Mouse (Mus musculus) hematopoietic multipotent progenitor cell, adult 10-12 weeks (in vitro differentiated cells): Measurements from ENCODE around the gene Zfp354a. TPM values are rescaled to one million over a fixed set of nuclear protein-coding genes. Genes with fewer than 3 reads are reported as not detected.

Source experiments
- polyA plus RNA-seq: library from polyadenylated mRNA; stranded (reverse); fragments of >175 nt; gene quantifications from 2 replicates; pipeline ENCODE4 v1.2.3, GENCODE M21; 2012; ENCODE audit warnings: low replicate concordance

The Zfp354a gene
- 0.71 TPM in 1 of 2 replicates, not detected in the other for polyA plus RNA-seq

GRCm38 (mm10) chr11:51059151-51059571 lies at the start of gene Zfp354a:
Gene Zfp354a, plus strand, starts transcription at chr11:51059257.

GRCm38 (mm10) chr11:51013936-51014335 lies 45.1 kb upstream of the Zfp354a start, which contains the start of gene Olfr54:
Gene Olfr54, plus strand, starts transcription at chr11:51014236.

DNA sequence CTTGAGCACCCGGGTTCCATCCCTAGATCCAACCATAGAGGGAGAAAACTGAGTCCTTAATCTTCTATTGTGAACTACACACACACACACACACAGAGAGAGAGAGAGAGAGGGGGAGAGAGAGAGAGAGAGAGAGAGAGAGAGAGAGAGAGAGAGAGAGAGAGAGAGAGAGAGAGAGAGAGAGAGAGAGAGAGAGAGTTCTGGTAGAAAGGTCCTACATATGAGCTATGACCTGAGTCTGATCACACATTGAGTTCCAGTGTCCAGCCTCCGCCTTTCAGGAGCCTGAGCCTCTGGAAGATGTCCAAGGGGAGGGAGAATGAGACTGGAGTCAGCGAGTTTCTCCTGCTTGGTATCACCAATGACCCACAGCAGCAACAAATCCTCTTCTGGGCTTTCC lies 11.2 kb upstream of the Zfp354a start, which contains the start of gene Olfr1375:
Gene Olfr1375 (plus strand): TSS at position 301 of the 400 bp plus-strand sequence.

Other genes with a start within 250 kb of the Zfp354a start
- gene Zfp354c, start 231.5 kb upstream of the Zfp354a start, polyA plus RNA-seq, result 1.5 and 1.9 TPM in 2 replicates
- gene Zfp879, start 217.7 kb upstream of the Zfp354a start, polyA plus RNA-seq, result 0.04 and 0.28 TPM in 2 replicates
- gene Grm6, start 208.6 kb upstream of the Zfp354a start, polyA plus RNA-seq, result 0.71 and 2.7 TPM in 2 replicates
- gene Zfp454, start 171.6 kb upstream of the Zfp354a start, polyA plus RNA-seq, result not detected in 2 replicates
- gene Zfp2, start 143.1 kb upstream of the Zfp354a start, polyA plus RNA-seq, result 0.12 TPM in 1 of 2 replicates, not detected in the other
- 0.13 TPM in 1 of 2 replicates, not detected in the other for gene Zfp354b, start 127.6 kb upstream of the Zfp354a start, polyA plus RNA-seq
- gene 4933414I15Rik, start 115.5 kb upstream of the Zfp354a start, polyA plus RNA-seq, result not detected in 2 replicates
- not detected in 2 replicates for gene Prop1, start 105.5 kb upstream of the Zfp354a start, polyA plus RNA-seq
- not detected in 2 replicates for gene Olfr1378, start 92.7 kb upstream of the Zfp354a start, polyA plus RNA-seq
- not detected in 2 replicates for gene Olfr1377, start 77.3 kb upstream of the Zfp354a start, polyA plus RNA-seq
- not detected in 2 replicates for gene Olfr51, start 55.7 kb upstream of the Zfp354a start, polyA plus RNA-seq
- gene Olfr54, start 45.0 kb upstream of the Zfp354a start, polyA plus RNA-seq, result not detected in 2 replicates
- not detected in 2 replicates for gene Olfr1375, start 11.1 kb upstream of the Zfp354a start, polyA plus RNA-seq
- not detected in 2 replicates for gene Gm12569, start 161.2 kb downstream of the Zfp354a start, polyA plus RNA-seq
- 3.4 and 8.8 TPM in 2 replicates for gene Clk4, start 202.5 kb downstream of the Zfp354a start, polyA plus RNA-seq
- gene BC049762, start 203.8 kb downstream of the Zfp354a start, polyA plus RNA-seq, result 0.18 TPM in 1 of 2 replicates, not detected in the other
- 0.50 and 1.1 TPM in 2 replicates for gene Col23a1, start 230.7 kb downstream of the Zfp354a start, polyA plus RNA-seq